In the genomic region with DNA sequence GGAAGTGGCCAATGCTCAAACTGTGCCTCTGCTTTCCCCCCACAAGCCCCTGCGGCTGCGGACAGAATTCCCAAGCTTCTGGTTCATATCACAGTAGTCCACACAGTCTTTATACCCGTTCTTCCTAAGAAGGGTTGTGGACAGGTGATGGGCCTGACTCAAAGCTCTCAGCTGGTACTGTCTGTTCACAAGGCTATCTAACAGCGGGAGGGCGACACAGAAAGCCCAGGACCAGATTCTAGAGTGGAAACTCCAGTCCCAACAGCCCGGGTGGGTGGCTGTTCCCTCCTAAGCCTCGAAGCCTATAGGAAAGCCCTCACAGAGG, we compare ENCODE assay signal across 8 mouse cellular contexts. TPM values are rescaled to one million over a fixed set of nuclear protein-coding genes. Genes with fewer than 3 reads are reported as not detected.
DNase-seq lines count a peak whose midpoint lies in the region; ATAC-seq and TF ChIP-seq lines count a peak whose summit lies in the region.

No protein-coding gene starts in this region.

- peak overlapping the region; percentile 61 for H3K9ac ChIP-seq in heart, embryonic 12.5 days
- H3K9ac ChIP-seq in forebrain, embryonic 14.5 days (ENCODE audit: low read length), result peak overlapping the region; percentile 59
- peak overlapping the region; percentile 56 for H3K9ac ChIP-seq in liver, postnatal 0 days (replicated peaks)

- H3K4me1 ChIP-seq in heart, embryonic 12.5 days (replicated peaks), result peaks cover 55% of the 10 kb centered on the region
- H3K4me1 ChIP-seq in E14TG2a.4 (replicated peaks; ENCODE audit: low read depth, low read length), result peaks cover 90% of the 10 kb centered on the region
- peaks cover 25% of the 10 kb centered on the region for H3K4me1 ChIP-seq in forebrain, embryonic 14.5 days (ENCODE audit: control insufficient read depth, insufficient read depth, low read length)
- H3K4me1 ChIP-seq in liver, postnatal 0 days (ENCODE audit: insufficient read depth), result peaks cover 43% of the 10 kb centered on the region

- no peaks in the 10 kb centered on the region for H3K36me3 ChIP-seq in heart, embryonic 12.5 days
- no peaks in the 10 kb centered on the region for H3K36me3 ChIP-seq in E14TG2a.4 (ENCODE audit: insufficient read depth, low read length)
- no peaks in the 10 kb centered on the region for H3K36me3 ChIP-seq in forebrain, embryonic 14.5 days (ENCODE audit: control insufficient read depth, insufficient read depth, low read length)
- H3K36me3 ChIP-seq in liver, postnatal 0 days (replicated peaks; ENCODE audit: insufficient read depth, low read length), result no peaks in the 10 kb centered on the region

- intact Hi-C loops in heart, postnatal 25 days (cut with DNase I), result loop anchor here (2.0 kb wide), 1 partner anchor 18 kb away; no protein-coding TSS in a partner anchor

- no peak for TF ChIP-seq EP300 in liver, postnatal 0 days (IDR thresholded peaks at IDR 0.05; ENCODE audit: low read depth)

- no peak for TF ChIP-seq CTCF in E14TG2a.4 (conservative IDR thresholded peaks at IDR 0.05; ENCODE audit: low read length)
- TF ChIP-seq CTCF in liver, postnatal 0 days (IDR thresholded peaks at IDR 0.05; ENCODE audit: low read depth), result no peak

- peak overlapping the region; percentile 72 for H3K27ac ChIP-seq in heart, embryonic 12.5 days (ENCODE audit: poor library complexity, severe bottlenecking)
- peak overlapping the region; percentile 76 for H3K27ac ChIP-seq in forebrain, embryonic 14.5 days (ENCODE audit: low read depth, low read length)
- peak overlapping the region; percentile 76 for H3K27ac ChIP-seq in liver, postnatal 0 days (ENCODE audit: low read depth)

- no peak for DNase-seq in heart, postnatal 25 days (ENCODE audit: low spot score)
- no peak for DNase-seq in forebrain, embryonic 14.5 days (ENCODE audit: low spot score)
- DNase-seq in liver, postnatal 0 days, result no peak
- DNase-seq in right cerebral cortex, postnatal 25 days, result no peak
- no peak for DNase-seq in adrenal gland, adult 8-10 months
- DNase-seq in lung, adult 18-20 months, result no peak

- H3K4me2 ChIP-seq in heart, embryonic 12.5 days, result peak overlapping the region; percentile 71
- peak overlapping the region; percentile 70 for H3K4me2 ChIP-seq in forebrain, embryonic 14.5 days (ENCODE audit: low read length)
- peak overlapping the region; percentile 84 for H3K4me2 ChIP-seq in liver, postnatal 0 days (ENCODE audit: low read depth, low read length)

- H3K27me3 ChIP-seq in heart, embryonic 12.5 days (replicated peaks), result no peaks in the 10 kb centered on the region
- H3K27me3 ChIP-seq in E14TG2a.4 (ENCODE audit: insufficient read depth, low read length), result peaks cover 17% of the 10 kb centered on the region
- H3K27me3 ChIP-seq in forebrain, embryonic 14.5 days (replicated peaks; ENCODE audit: control insufficient read depth, insufficient read depth, low read length), result no peaks in the 10 kb centered on the region
- H3K27me3 ChIP-seq in liver, postnatal 0 days (ENCODE audit: insufficient read depth, low read length), result no peaks in the 10 kb centered on the region

- H3K4me3 ChIP-seq in heart, embryonic 12.5 days, result peak overlapping the region; percentile 40
- H3K4me3 ChIP-seq in E14TG2a.4 (replicated peaks; ENCODE audit: low read length), result peak overlapping the region; percentile 67
- peak overlapping the region; percentile 31 for H3K4me3 ChIP-seq in forebrain, embryonic 14.5 days (ENCODE audit: low read depth, low read length)
- peak overlapping the region; percentile 49 for H3K4me3 ChIP-seq in liver, postnatal 0 days (ENCODE audit: low read depth, low read length)

- no peaks in the 10 kb centered on the region for H3K9me3 ChIP-seq in heart, embryonic 12.5 days (replicated peaks)
- H3K9me3 ChIP-seq in E14TG2a.4 (ENCODE audit: low read length), result no peaks in the 10 kb centered on the region
- no peaks in the 10 kb centered on the region for H3K9me3 ChIP-seq in forebrain, embryonic 14.5 days (replicated peaks; ENCODE audit: control insufficient read depth, low read length)
- no peaks in the 10 kb centered on the region for H3K9me3 ChIP-seq in liver, postnatal 0 days (ENCODE audit: low read length)

- no peak for ATAC-seq in heart, embryonic 12.5 days (ENCODE audit: insufficient number of reproducible peaks, low FRiP score)
- no peak; the same call in 1 of the 2 replicates for ATAC-seq in forebrain, embryonic 14.5 days
- ATAC-seq in liver, postnatal 0 days, result no peak

- 23% methylated on average over 7 of the region's 7 CpGs for WGBS in heart, embryonic 12.5 days
- 23% methylated on average over 7 of the region's 7 CpGs for WGBS in forebrain, embryonic 14.5 days
- 39% methylated on average over 7 of the region's 7 CpGs for WGBS in liver, postnatal 0 days (ENCODE audit: insufficient replicate concordance)

RNA-seq across cellular contexts. Expression of gene Ddit4, which starts 31.2 kb away (rescaled TPM):
- polyA plus RNA-seq in heart, embryonic 12.5 days (2016; fragmentation: Nextera tagmentation; extraction: Ambion mirVana), result 23.9 and 25.7 TPM in 2 replicates
- 10 to 100 TPM; 41.8 to 77.1 TPM for total RNA-seq in heart, postnatal 25 days (2021)
- polyA plus RNA-seq in forebrain, embryonic 14.5 days (2014; fragmentation: Nextera tagmentation; extraction: Ambion mirVana), result 10.2 and 11.1 TPM in 2 replicates
- polyA plus RNA-seq in liver, postnatal 0 days (2015; fragmentation: Nextera tagmentation; extraction: Ambion mirVana), result 3.6 and 5.2 TPM in 2 replicates
- total RNA-seq in adrenal gland, adult 8-10 months (2022), result 10 to 100 TPM; 27.9 to 91.5 (median 34.7) TPM

RNA-seq across cellular contexts. Expression of gene Dnajb12, which starts 41.1 kb away (rescaled TPM):
- 31.4 and 32.8 TPM in 2 replicates for polyA plus RNA-seq in heart, embryonic 12.5 days (2016; fragmentation: Nextera tagmentation; extraction: Ambion mirVana)
- total RNA-seq in heart, postnatal 25 days (2021), result 10 to 100 TPM; 34.5 to 35.9 TPM
- 18.8 and 19.7 TPM in 2 replicates for polyA plus RNA-seq in forebrain, embryonic 14.5 days (2014; fragmentation: Nextera tagmentation; extraction: Ambion mirVana)
- 15.5 and 17.0 TPM in 2 replicates for polyA plus RNA-seq in liver, postnatal 0 days (2015; fragmentation: Nextera tagmentation; extraction: Ambion mirVana)
- total RNA-seq in adrenal gland, adult 8-10 months (2022), result 10 to 100 TPM; 59.3 to 67.0 (median 62.9) TPM
